Mouse (Mus musculus): ENCODE measurements around the gene Edem3. TPM values are rescaled to one million over a fixed set of nuclear protein-coding genes. Genes with fewer than 3 reads are reported as not detected.

Edem3 gene
- 8.8 and 11.1 TPM in 2 replicates for polyA plus RNA-seq (2015; fragmentation: Nextera tagmentation; extraction: Ambion mirVana)

- Histone ChIP-seq H3K36me3 (ENCODE audit: control insufficient read depth, insufficient read depth, low read length) (no peaks in the 10 kb centered on the region), H3K27ac (ENCODE audit: low read length) (peak within 1 kb of the TSS; percentile 66), H3K27me3 (replicated peaks; ENCODE audit: control insufficient read depth, insufficient read depth, low read length) (no peaks in the 10 kb centered on the region), H3K4me2 (ENCODE audit: low read depth, low read length) (peak within 1 kb of the TSS; percentile 94), H3K4me1 (ENCODE audit: control insufficient read depth, insufficient read depth, low read length) (peaks cover 7% of the 10 kb centered on the region; the same call in 1 of the 2 replicates), H3K4me3 (ENCODE audit: low read length) (peak within 1 kb of the TSS; percentile 96), H3K9ac (ENCODE audit: low read depth, low read length) (peak within 1 kb of the TSS; percentile 81), H3K9me3 (ENCODE audit: control insufficient read depth, low read length) (no peaks in the 10 kb centered on the region)
- ATAC-seq = peak; percentile 99
- WGBS = under 1% methylated on average over 64 of the region's 64 CpGs
These were observed at the start of gene Edem3 for GRCm38 (mm10) chr1:151754881-151755659. Edem3 (plus strand) TSS chr1:151755371.

DNA sequence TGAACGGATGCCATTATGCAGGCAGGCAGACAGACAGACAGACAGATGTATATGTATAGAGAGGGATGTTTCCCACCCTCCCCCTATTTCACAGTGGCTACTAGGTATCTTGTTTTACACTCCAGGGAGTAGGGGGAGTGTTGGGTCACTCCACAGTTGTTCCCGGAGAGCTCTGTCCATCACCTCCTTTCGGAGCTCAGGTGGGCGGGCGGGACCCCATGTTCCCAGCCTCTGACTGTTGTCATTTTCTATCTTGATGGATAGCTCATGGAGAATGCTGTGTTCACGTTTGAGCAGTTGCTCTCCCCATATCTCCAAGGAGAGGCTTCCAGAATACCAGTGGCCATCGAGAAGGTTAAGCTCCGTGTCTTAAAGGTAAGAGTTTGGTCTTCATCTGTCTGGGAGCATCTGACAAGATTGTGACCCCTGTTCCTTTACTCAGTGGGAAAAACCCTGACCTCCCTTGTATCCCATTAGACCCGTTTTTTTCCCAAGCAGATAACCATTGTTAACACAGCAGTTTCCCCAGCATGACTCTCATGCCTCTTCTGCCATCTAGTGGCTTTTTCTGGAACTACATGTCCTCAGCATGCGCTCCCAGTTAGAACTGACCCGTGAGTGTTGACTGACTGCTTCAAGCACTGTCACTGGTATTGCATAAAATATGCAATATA, 49.3 kb upstream of the Edem3 start:
- peak; percentile 79 for ATAC-seq
- Histone ChIP-seq H3K27me3 (replicated peaks; ENCODE audit: control insufficient read depth, insufficient read depth, low read length) (no peaks in the 10 kb centered on the region), H3K4me3 (ENCODE audit: low read length) (no peak overlapping the region), H3K9me3 (ENCODE audit: control insufficient read depth, low read length) (no peaks in the 10 kb centered on the region), H3K9ac (ENCODE audit: low read depth, low read length) (no peak overlapping the region), H3K36me3 (ENCODE audit: control insufficient read depth, insufficient read depth, low read length) (no peaks in the 10 kb centered on the region), H3K4me1 (ENCODE audit: control insufficient read depth, insufficient read depth, low read length) (peaks cover 11% of the 10 kb centered on the region), H3K27ac (ENCODE audit: low read length) (no peak overlapping the region), H3K4me2 (ENCODE audit: low read depth, low read length) (no peak overlapping the region)
- WGBS = 31% methylated on average over 11 of the region's 11 CpGs

DNA sequence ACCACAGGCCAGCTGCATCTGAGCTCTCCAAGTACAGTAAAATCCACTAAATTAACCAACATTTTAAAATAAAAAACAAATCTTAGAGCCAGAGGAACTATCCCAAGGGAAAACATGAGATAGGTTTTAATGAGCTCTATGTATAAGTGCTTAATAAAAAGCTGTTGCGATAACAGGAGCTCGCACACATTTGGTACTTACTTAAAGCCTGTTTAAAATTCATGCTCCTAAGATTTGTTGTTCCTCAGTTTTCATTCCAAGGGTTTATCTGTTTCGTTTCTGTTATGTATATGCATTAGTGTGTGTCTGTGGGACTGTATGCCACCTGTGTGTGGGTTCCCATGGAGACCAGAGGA, 48.8 kb upstream of the Edem3 start:
- Histone ChIP-seq H3K27me3 (replicated peaks; ENCODE audit: control insufficient read depth, insufficient read depth, low read length) (no peaks in the 10 kb centered on the region), H3K27ac (ENCODE audit: low read length) (no peak overlapping the region), H3K9me3 (ENCODE audit: control insufficient read depth, low read length) (no peaks in the 10 kb centered on the region), H3K36me3 (ENCODE audit: control insufficient read depth, insufficient read depth, low read length) (no peaks in the 10 kb centered on the region), H3K4me2 (ENCODE audit: low read depth, low read length) (no peak overlapping the region), H3K4me3 (ENCODE audit: low read length) (no peak overlapping the region), H3K4me1 (ENCODE audit: control insufficient read depth, insufficient read depth, low read length) (peaks cover 11% of the 10 kb centered on the region), H3K9ac (ENCODE audit: low read depth, low read length) (no peak overlapping the region)
- ATAC-seq = no peak
- 77% methylated on average over 3 of the region's 3 CpGs for WGBS

DNA sequence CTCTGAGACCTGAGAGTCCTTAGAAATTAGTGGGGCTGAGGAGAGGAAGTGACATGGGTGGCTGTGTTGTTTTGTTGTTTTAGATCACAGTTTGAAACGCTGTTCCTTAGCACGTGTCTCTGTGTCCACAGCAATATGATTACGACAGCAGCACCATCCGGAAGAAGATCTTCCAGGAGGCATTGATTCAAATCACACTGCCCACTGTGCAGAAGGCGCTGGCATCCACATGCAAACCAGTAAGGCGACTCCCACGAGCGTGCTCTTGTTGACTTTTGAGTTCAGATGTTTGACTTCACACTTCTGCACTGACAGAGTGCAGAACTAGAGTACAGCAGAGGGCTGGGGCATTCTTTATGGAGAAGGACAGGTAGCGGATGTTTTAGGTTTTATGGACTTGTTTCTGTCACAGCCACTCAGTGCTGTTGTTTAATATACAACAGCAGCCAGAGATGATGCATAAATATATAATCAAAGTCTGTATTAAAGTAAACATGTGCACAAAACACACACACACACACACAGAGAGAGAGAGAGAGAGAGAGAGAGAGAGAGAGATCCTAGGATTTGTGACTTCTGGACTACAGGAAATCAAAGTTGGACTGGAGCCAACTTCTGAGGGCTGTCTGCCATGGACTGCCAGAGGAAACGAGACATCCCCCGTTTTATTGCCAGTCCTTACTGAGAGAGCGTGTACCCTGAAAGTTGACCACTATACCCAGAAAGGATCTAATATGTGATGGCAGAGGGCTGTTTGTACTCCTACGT, 46.0 kb upstream of the Edem3 start:
- Histone ChIP-seq H3K27me3 (replicated peaks; ENCODE audit: control insufficient read depth, insufficient read depth, low read length) (no peaks in the 10 kb centered on the region), H3K4me2 (ENCODE audit: low read depth, low read length) (0 out of 2 replicates have a peak overlapping the region, but pooled peaks have one; percentile 23), H3K27ac (ENCODE audit: low read length) (0 out of 2 replicates have a peak overlapping the region, but pooled peaks have one; percentile 5), H3K36me3 (ENCODE audit: control insufficient read depth, insufficient read depth, low read length) (no peaks in the 10 kb centered on the region), H3K9ac (ENCODE audit: low read depth, low read length) (no peak overlapping the region), H3K9me3 (ENCODE audit: control insufficient read depth, low read length) (no peaks in the 10 kb centered on the region), H3K4me3 (ENCODE audit: low read length) (no peak overlapping the region), H3K4me1 (ENCODE audit: control insufficient read depth, insufficient read depth, low read length) (peaks cover 11% of the 10 kb centered on the region)
- peak; percentile 76 for ATAC-seq
- WGBS = 27% methylated on average over 13 of the region's 13 CpGs

DNA sequence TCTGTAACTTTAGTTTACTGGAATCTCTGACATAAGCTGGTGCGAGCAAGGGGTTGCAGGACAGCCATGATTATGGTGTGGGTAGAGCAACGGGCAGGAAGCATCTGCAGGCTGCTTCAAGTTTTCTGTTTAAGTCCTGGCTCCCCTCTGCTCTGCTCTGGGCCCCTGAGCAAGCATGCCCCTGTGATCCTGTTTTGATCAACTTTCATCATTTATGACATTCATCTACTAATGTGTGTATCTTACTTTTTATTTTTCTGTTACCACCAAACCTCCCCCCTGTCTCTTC, 45.5 kb upstream of the Edem3 start:
- no peaks in the 10 kb centered on the region for H3K36me3 ChIP-seq (ENCODE audit: control insufficient read depth, insufficient read depth, low read length)
- no peak overlapping the region for H3K9ac ChIP-seq (ENCODE audit: low read depth, low read length)
- H3K9me3 ChIP-seq (ENCODE audit: control insufficient read depth, low read length) = no peaks in the 10 kb centered on the region
- peaks cover 11% of the 10 kb centered on the region for H3K4me1 ChIP-seq (ENCODE audit: control insufficient read depth, insufficient read depth, low read length)
- 0 out of 2 replicates have a peak overlapping the region, but pooled peaks have one; percentile 23 for H3K4me2 ChIP-seq (ENCODE audit: low read depth, low read length)
- H3K27me3 ChIP-seq (replicated peaks; ENCODE audit: control insufficient read depth, insufficient read depth, low read length) = no peaks in the 10 kb centered on the region
- no peak overlapping the region for H3K4me3 ChIP-seq (ENCODE audit: low read length)
- 0 out of 2 replicates have a peak overlapping the region, but pooled peaks have one; percentile 5 for H3K27ac ChIP-seq (ENCODE audit: low read length)
- WGBS = 29% methylated on average over 2 of the region's 2 CpGs
- peak; percentile 25; the same call in 1 of the 2 replicates for ATAC-seq

DNA sequence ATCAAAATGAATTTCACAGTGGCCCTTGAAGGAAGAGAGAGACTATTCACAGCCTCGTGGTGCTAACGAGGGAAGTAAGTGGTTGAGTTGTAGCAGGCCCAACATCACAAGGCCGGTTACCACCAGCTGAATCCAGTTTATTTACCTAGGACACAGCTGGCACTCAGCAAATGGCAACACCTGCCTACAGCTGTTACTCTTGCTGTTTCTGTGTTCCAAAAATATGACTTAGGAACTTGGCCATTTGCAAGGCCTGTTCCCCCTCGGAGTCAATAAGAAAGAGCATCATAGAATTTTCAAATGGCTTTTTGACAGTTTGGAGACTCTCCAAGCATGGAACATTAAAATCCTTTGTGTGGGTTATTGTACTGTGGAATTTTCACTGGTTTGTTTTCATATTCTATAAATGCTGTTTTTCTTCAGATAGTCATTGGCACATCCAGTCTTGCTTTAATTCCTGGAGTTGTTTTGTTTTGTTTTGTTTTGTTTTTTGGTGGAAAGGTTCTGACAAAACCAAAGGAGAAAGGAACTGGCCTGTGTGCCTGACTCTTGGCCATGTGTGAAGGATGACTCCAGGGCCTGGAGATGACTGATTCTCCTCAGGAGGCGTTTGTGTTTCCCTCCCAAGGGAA, 44.6 kb upstream of the Edem3 start:
- Histone ChIP-seq H3K27me3 (replicated peaks; ENCODE audit: control insufficient read depth, insufficient read depth, low read length) (no peaks in the 10 kb centered on the region), H3K4me1 (ENCODE audit: control insufficient read depth, insufficient read depth, low read length) (peaks cover 11% of the 10 kb centered on the region), H3K4me2 (ENCODE audit: low read depth, low read length) (no peak overlapping the region), H3K9ac (ENCODE audit: low read depth, low read length) (no peak overlapping the region), H3K9me3 (ENCODE audit: control insufficient read depth, low read length) (no peaks in the 10 kb centered on the region), H3K4me3 (ENCODE audit: low read length) (no peak overlapping the region), H3K27ac (ENCODE audit: low read length) (no peak overlapping the region), H3K36me3 (ENCODE audit: control insufficient read depth, insufficient read depth, low read length) (no peaks in the 10 kb centered on the region)
- ATAC-seq = no peak
- 51% methylated on average over 5 of the region's 5 CpGs for WGBS

DNA sequence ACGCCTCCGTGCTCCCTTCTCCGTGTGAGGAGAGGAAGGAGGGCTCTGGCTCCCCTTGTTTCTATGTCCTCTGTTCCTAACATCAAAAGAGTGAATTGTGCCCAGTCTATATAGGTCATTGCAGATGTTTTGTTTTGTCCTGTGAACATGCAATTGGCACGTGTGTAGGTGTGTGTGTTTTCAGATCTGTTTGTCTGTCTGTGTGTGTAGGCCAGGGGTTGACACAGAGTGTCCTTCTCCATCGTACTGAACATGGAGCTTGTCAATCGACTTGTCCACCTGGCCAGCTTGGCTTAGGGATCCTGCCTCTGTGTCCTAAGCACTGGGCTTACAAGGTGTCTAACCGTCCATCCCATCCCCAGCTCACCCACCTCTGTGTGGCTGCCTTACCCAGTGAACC, 44.1 kb upstream of the Edem3 start:
- ATAC-seq = no peak
- Histone ChIP-seq H3K9me3 (ENCODE audit: control insufficient read depth, low read length) (no peaks in the 10 kb centered on the region), H3K9ac (ENCODE audit: low read depth, low read length) (no peak overlapping the region), H3K4me1 (ENCODE audit: control insufficient read depth, insufficient read depth, low read length) (peaks cover 11% of the 10 kb centered on the region), H3K4me2 (ENCODE audit: low read depth, low read length) (no peak overlapping the region), H3K27me3 (replicated peaks; ENCODE audit: control insufficient read depth, insufficient read depth, low read length) (no peaks in the 10 kb centered on the region), H3K27ac (ENCODE audit: low read length) (no peak overlapping the region), H3K4me3 (ENCODE audit: low read length) (no peak overlapping the region), H3K36me3 (ENCODE audit: control insufficient read depth, insufficient read depth, low read length) (no peaks in the 10 kb centered on the region)
- WGBS = 69% methylated on average over 7 of the region's 7 CpGs

DNA sequence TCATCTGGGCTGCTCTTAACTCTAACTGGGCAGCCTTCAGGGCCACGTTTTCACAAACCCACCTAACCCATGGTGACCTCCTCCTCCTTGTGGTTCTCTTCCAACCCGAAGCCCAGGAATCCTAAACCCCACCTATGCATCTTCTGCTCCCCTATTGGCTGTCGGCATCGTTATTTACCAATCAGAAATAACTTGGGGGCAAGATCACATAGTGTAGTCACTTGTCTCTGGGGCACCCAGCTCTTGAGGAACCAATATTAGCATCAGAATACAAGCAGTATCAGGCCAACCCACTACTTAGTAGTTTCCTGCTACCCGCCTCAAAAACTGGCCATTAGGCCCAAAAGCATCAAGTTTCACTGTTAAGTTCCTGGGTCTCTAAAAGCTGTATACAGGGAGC, 42.5 kb upstream of the Edem3 start:
- Histone ChIP-seq H3K4me2 (ENCODE audit: low read depth, low read length) (no peak overlapping the region), H3K36me3 (ENCODE audit: control insufficient read depth, insufficient read depth, low read length) (no peaks in the 10 kb centered on the region), H3K27ac (ENCODE audit: low read length) (no peak overlapping the region), H3K9ac (ENCODE audit: low read depth, low read length) (no peak overlapping the region), H3K4me1 (ENCODE audit: control insufficient read depth, insufficient read depth, low read length) (peaks cover 11% of the 10 kb centered on the region), H3K9me3 (ENCODE audit: control insufficient read depth, low read length) (no peaks in the 10 kb centered on the region), H3K27me3 (replicated peaks; ENCODE audit: control insufficient read depth, insufficient read depth, low read length) (no peaks in the 10 kb centered on the region), H3K4me3 (ENCODE audit: low read length) (no peak overlapping the region)
- WGBS = 62% methylated on average over 5 of the region's 5 CpGs
- no peak for ATAC-seq

DNA sequence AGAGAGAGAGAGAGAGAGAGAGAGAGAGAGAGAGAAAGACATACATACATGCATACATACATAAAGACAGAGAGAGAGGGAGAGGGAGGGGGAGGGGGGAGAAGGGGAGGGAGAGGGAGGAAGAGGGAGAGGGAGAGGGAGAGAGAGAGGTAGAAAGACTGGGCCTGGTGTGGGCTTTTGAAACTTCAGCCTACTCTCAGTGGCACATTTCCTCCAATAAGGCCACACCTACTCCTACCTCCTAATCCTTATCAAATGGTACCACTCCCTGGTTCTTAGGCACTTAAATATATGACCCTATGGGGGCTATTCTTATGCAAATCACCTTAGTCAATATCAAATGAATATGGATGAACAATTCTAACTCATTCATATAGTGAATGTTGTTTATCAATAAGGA, 41.5 kb upstream of the Edem3 start:
- no peak for ATAC-seq
- H3K4me3 ChIP-seq (ENCODE audit: low read length) = no peak overlapping the region
- H3K4me2 ChIP-seq (ENCODE audit: low read depth, low read length) = no peak overlapping the region
- no peaks in the 10 kb centered on the region for H3K9me3 ChIP-seq (ENCODE audit: control insufficient read depth, low read length)
- no peak overlapping the region for H3K27ac ChIP-seq (ENCODE audit: low read length)
- H3K9ac ChIP-seq (ENCODE audit: low read depth, low read length) = no peak overlapping the region
- H3K4me1 ChIP-seq (ENCODE audit: control insufficient read depth, insufficient read depth, low read length) = peaks cover 11% of the 10 kb centered on the region
- H3K27me3 ChIP-seq (replicated peaks; ENCODE audit: control insufficient read depth, insufficient read depth, low read length) = no peaks in the 10 kb centered on the region
- H3K36me3 ChIP-seq (ENCODE audit: control insufficient read depth, insufficient read depth, low read length) = no peaks in the 10 kb centered on the region

All from intestine, embryonic 16.5 days (tissue).